Mouse (Mus musculus): Measurements from ENCODE around the gene Cyp4a10. TPM values are rescaled to one million over a fixed set of nuclear protein-coding genes. Genes with fewer than 3 reads are reported as not detected.

The Cyp4a10 gene
- polyA plus RNA-seq (2015; fragmentation: Nextera tagmentation; extraction: Ambion mirVana), result 0.10 and 0.28 TPM in 2 replicates

GRCm38 (mm10) chr4:115518000-115518399 lies at the start of gene Cyp4a10:
Gene Cyp4a10 (plus strand): TSS chr4:115518264.

GRCm38 (mm10) chr4:115496001-115496400 lies 22.1 kb upstream of the Cyp4a10 start, which contains the start of gene Cyp4a14:
Gene Cyp4a14 (minus strand): TSS chr4:115496142.

GRCm38 (mm10) chr4:115563401-115563800 lies 45.3 kb downstream of the Cyp4a10 start, which contains the start of gene Cyp4a31:
Gene Cyp4a31 (plus strand): TSS chr4:115563649.

Other genes starting within 250 kb of the Cyp4a10 start
- not detected in 2 replicates for gene Cyp4a12a, start 219.2 kb upstream of the Cyp4a10 start, polyA plus RNA-seq (2015; fragmentation: Nextera tagmentation; extraction: Ambion mirVana)
- not detected in 2 replicates for gene Cyp4a12b, start 106.6 kb upstream of the Cyp4a10 start, polyA plus RNA-seq (2015; fragmentation: Nextera tagmentation; extraction: Ambion mirVana)
- gene Cyp4a30b, start 65.7 kb upstream of the Cyp4a10 start, polyA plus RNA-seq (2015; fragmentation: Nextera tagmentation; extraction: Ambion mirVana), result not detected in 2 replicates
- 0.08 and 0.87 TPM in 2 replicates for gene Cyp4a14, start 22.1 kb upstream of the Cyp4a10 start, polyA plus RNA-seq (2015; fragmentation: Nextera tagmentation; extraction: Ambion mirVana)
- gene Cyp4a31, start 45.4 kb downstream of the Cyp4a10 start, polyA plus RNA-seq (2015; fragmentation: Nextera tagmentation; extraction: Ambion mirVana), result 0.17 TPM in 1 of 2 replicates, not detected in the other
- gene Cyp4a32, start 82.7 kb downstream of the Cyp4a10 start, polyA plus RNA-seq (2015; fragmentation: Nextera tagmentation; extraction: Ambion mirVana), result not detected in 2 replicates
- 2.2 and 2.5 TPM in 2 replicates for gene Cyp4b1, start 129.5 kb downstream of the Cyp4a10 start, polyA plus RNA-seq (2015; fragmentation: Nextera tagmentation; extraction: Ambion mirVana)
- 16.0 and 21.4 TPM in 2 replicates for gene Efcab14, start 219.5 kb downstream of the Cyp4a10 start, polyA plus RNA-seq (2015; fragmentation: Nextera tagmentation; extraction: Ambion mirVana)